30 mouse cellular contexts compared by ENCODE assay signal in genomic region chr4:106676749-106677148, GRCm38 (mm10). TPM values are rescaled to one million over a fixed set of nuclear protein-coding genes. Genes with fewer than 3 reads are reported as not detected.
DNase-seq lines count a peak whose midpoint lies in the region; ATAC-seq and TF ChIP-seq lines count a peak whose summit lies in the region.
"Had no signal": no experiment of that assay in that cellular context is flagged by ENCODE, and none has a peak within 500 bp of the region (broad histone marks: within the 10 kb centered on the region; RNA-seq: fewer than 3 reads in every experiment).

No protein-coding gene starts in this region.

- H3K9ac ChIP-seq in kidney, embryonic 15.5 days, result no peak overlapping the region
- no peak overlapping the region for H3K9ac ChIP-seq in liver, adult 2 months (ENCODE audit: low read depth, low read length)
- H3K9ac ChIP-seq: embryonic facial prominence, embryonic 13.5 days; forebrain, embryonic 12.5 days; forebrain, embryonic 15.5 days; hindbrain, embryonic 13.5 days had no signal

- TF ChIP-seq POLR2A in kidney, adult 2 months (IDR thresholded peaks at IDR 0.05; ENCODE audit: low read depth, low read length), result no peak
- TF ChIP-seq POLR2A in liver, adult 2 months (IDR thresholded peaks at IDR 0.05; ENCODE audit: extremely low read depth, insufficient read depth, low read length), result no peak

- H3K4me2 ChIP-seq in kidney, embryonic 15.5 days, result no peak overlapping the region
- H3K4me2 ChIP-seq: embryonic facial prominence, embryonic 13.5 days; forebrain, embryonic 12.5 days; forebrain, embryonic 15.5 days; heart, embryonic 11.5 days; hindbrain, embryonic 13.5 days had no signal

- no peaks in the 10 kb centered on the region for H3K79me2 ChIP-seq in liver, adult 2 months (ENCODE audit: control insufficient read depth, insufficient read depth, low read length)

- intact Hi-C loops in heart, postnatal 25 days (cut with DNase I), result loop anchor here (10.0 kb wide), 1 partner anchor 498 kb away; the partner anchor contains the start of genes Tceanc2 and Tmem59

- H3K4me1 ChIP-seq in kidney, adult 2 months (ENCODE audit: control insufficient read depth, insufficient read depth, low read length), result 0 out of 2 replicates have a peak, but pooled peaks cover 2% of the 10 kb centered on the region
- H3K4me1 ChIP-seq in kidney, embryonic 15.5 days, result peaks cover 11% of the 10 kb centered on the region
- peaks cover 3% of the 10 kb centered on the region for H3K4me1 ChIP-seq in liver, adult 2 months (ENCODE audit: control insufficient read depth, insufficient read depth, low read length)

- no peaks in the 10 kb centered on the region for H3K27me3 ChIP-seq in kidney, adult 2 months (replicated peaks; ENCODE audit: control insufficient read depth, insufficient read depth, low read length)
- no peaks in the 10 kb centered on the region for H3K27me3 ChIP-seq in kidney, embryonic 15.5 days
- no peaks in the 10 kb centered on the region for H3K27me3 ChIP-seq in liver, adult 2 months (ENCODE audit: control insufficient read depth, insufficient read depth, low read length)
- H3K27me3 ChIP-seq: embryonic facial prominence, embryonic 13.5 days; forebrain, embryonic 12.5 days; forebrain, embryonic 15.5 days; hindbrain, embryonic 13.5 days had no signal

- no peak for ATAC-seq in kidney, embryonic 15.5 days (replicated peaks; ENCODE audit: low FRiP score)
- ATAC-seq: activated CD4-positive, CD25-positive, alpha-beta regulatory T cell, adult 4 months; forebrain, embryonic 15.5 days had no signal

- H3K27ac ChIP-seq in kidney, adult 2 months (ENCODE audit: insufficient read depth, low read depth, low read length), result no peak overlapping the region
- no peak overlapping the region for H3K27ac ChIP-seq in kidney, embryonic 15.5 days
- H3K27ac ChIP-seq in liver, adult 2 months (replicated peaks; ENCODE audit: insufficient read depth, low read depth, low read length), result no peak overlapping the region
- H3K27ac ChIP-seq: embryonic facial prominence, embryonic 10.5 days; embryonic facial prominence, embryonic 13.5 days; forebrain, embryonic 12.5 days; forebrain, embryonic 15.5 days; hindbrain, embryonic 10.5 days; hindbrain, embryonic 13.5 days had no signal

- H3K36me3 ChIP-seq in kidney, adult 2 months (ENCODE audit: control insufficient read depth, insufficient read depth, low read length), result peaks cover 4% of the 10 kb centered on the region
- H3K36me3 ChIP-seq in kidney, embryonic 15.5 days, result peaks cover 53% of the 10 kb centered on the region
- peaks cover 22% of the 10 kb centered on the region for H3K36me3 ChIP-seq in liver, adult 2 months (ENCODE audit: control insufficient read depth, insufficient read depth, low read length)

- DNase-seq in heart, adult 11 months, result peak; percentile 79
- DNase-seq in heart, postnatal 25 days (ENCODE audit: low spot score), result no peak
- DNase-seq in kidney, adult 2 months, result peak; percentile 76
- DNase-seq in liver, adult 2 months (ENCODE audit: extremely low read depth, low read depth, low spot score), result peak; percentile 22
- no peak for DNase-seq in liver
- no peak for DNase-seq in layer of hippocampus, adult 11-12 months (ENCODE audit: low spot score)
- DNase-seq: adrenal gland, adult 8-10 months; adrenal gland, postnatal 25 days; cerebellum, adult 11-12 months; cerebellum, adult 8-10 months; cerebellum, postnatal 10 days; cerebellum, postnatal 36 days; embryo, embryonic 11 days; gastrocnemius, postnatal 10 days; gastrocnemius, postnatal 36 days; heart, postnatal 36 days had no signal

- no peaks in the 10 kb centered on the region for H3K9me3 ChIP-seq in kidney, embryonic 15.5 days (replicated peaks)
- H3K9me3 ChIP-seq: embryonic facial prominence, embryonic 10.5 days; embryonic facial prominence, embryonic 13.5 days; forebrain, embryonic 12.5 days; forebrain, embryonic 15.5 days; hindbrain, embryonic 10.5 days; hindbrain, embryonic 13.5 days had no signal

- H3K4me3 ChIP-seq in kidney, adult 2 months (ENCODE audit: insufficient read depth, low read depth, low read length), result no peak overlapping the region
- no peak overlapping the region for H3K4me3 ChIP-seq in kidney, embryonic 15.5 days (replicated peaks)
- H3K4me3 ChIP-seq in liver, adult 2 months (ENCODE audit: insufficient read depth, low read depth, low read length), result no peak overlapping the region
- H3K4me3 ChIP-seq: embryonic facial prominence, embryonic 10.5 days; embryonic facial prominence, embryonic 13.5 days; forebrain, embryonic 12.5 days; forebrain, embryonic 15.5 days; hindbrain, embryonic 10.5 days; hindbrain, embryonic 13.5 days had no signal

- 56% methylated on average over 5 of the region's 5 CpGs for WGBS in kidney, adult 2 months
- 82% methylated on average over 5 of the region's 5 CpGs for WGBS in kidney, embryonic 15.5 days
- 64% methylated on average over 5 of the region's 5 CpGs for WGBS in liver, adult 2 months

- no peak for TF ChIP-seq CTCF in kidney, adult 2 months (conservative IDR thresholded peaks at IDR 0.05; ENCODE audit: insufficient read depth, insufficient read length, low read depth, low read length)
- no peak for TF ChIP-seq CTCF in liver, adult 2 months (IDR thresholded peaks at IDR 0.05; ENCODE audit: low read depth, low read length)

RNA-seq across cellular contexts. Expression of gene Ttc4, which starts 2.0 kb away (rescaled TPM):
- total RNA-seq in heart, postnatal 25 days (2021), result 10 to 100 TPM; 17.0 to 17.3 TPM
- polyA plus RNA-seq in kidney, adult 2 months (2012; rRNA removed), result 41.3 and 50.4 TPM in 2 replicates
- 98.1 and 104 TPM in 2 replicates for polyA plus RNA-seq in kidney, embryonic 15.5 days (2015; fragmentation: Nextera tagmentation; extraction: Ambion mirVana)
- 22.4 and 23.4 TPM in 2 replicates for total RNA-seq in liver, adult 2 months (2014; rRNA removed)
- polyA plus RNA-seq in liver, adult 2 months (2012; rRNA removed), result 21.2 and 24.2 TPM in 2 replicates

RNA-seq across cellular contexts. Expression of gene Pars2, which starts 25.9 kb away (rescaled TPM):
- 1 to 10 TPM; 4.2 to 5.6 TPM for total RNA-seq in heart, postnatal 25 days (2021)
- polyA plus RNA-seq in kidney, adult 2 months (2012; rRNA removed), result 9.6 and 10.6 TPM in 2 replicates
- 13.4 and 14.8 TPM in 2 replicates for polyA plus RNA-seq in kidney, embryonic 15.5 days (2015; fragmentation: Nextera tagmentation; extraction: Ambion mirVana)
- 2.5 and 4.6 TPM in 2 replicates for total RNA-seq in liver, adult 2 months (2014; rRNA removed)
- 4.1 and 5.4 TPM in 2 replicates for polyA plus RNA-seq in liver, adult 2 months (2012; rRNA removed)

RNA-seq across cellular contexts. Expression of gene Mroh7, which starts 54.0 kb away (rescaled TPM):
- under 1 TPM; 0.08 to 0.22 TPM for total RNA-seq in heart, postnatal 25 days (2021)
- 9.2 and 9.7 TPM in 2 replicates for polyA plus RNA-seq in kidney, adult 2 months (2012; rRNA removed)
- polyA plus RNA-seq in kidney, embryonic 15.5 days (2015; fragmentation: Nextera tagmentation; extraction: Ambion mirVana), result 0.52 and 0.57 TPM in 2 replicates
- total RNA-seq in liver, adult 2 months (2014; rRNA removed), result under 0.01 and 0.27 TPM in 2 replicates
- 0.27 and 0.69 TPM in 2 replicates for polyA plus RNA-seq in liver, adult 2 months (2012; rRNA removed)
- total RNA-seq: granulocyte monocyte progenitor cell, adult 5-6 weeks had no signal
- polyA plus RNA-seq: activated CD4-positive, CD25-positive, alpha-beta regulatory T cell, adult 4 months; erythroblast, embryonic 14.5 days; hindbrain, embryonic 10.5 days had no signal

RNA-seq across cellular contexts. Expression of gene Ttc22, which starts 54.5 kb away (rescaled TPM):
- total RNA-seq in heart, postnatal 25 days (2021), result under 1 TPM in 1 of 2 experiments, not detected in 1; 0.08 TPM
- 4.6 and 6.1 TPM in 2 replicates for polyA plus RNA-seq in kidney, adult 2 months (2012; rRNA removed)
- polyA plus RNA-seq in kidney, embryonic 15.5 days (2015; fragmentation: Nextera tagmentation; extraction: Ambion mirVana), result 5.8 and 6.0 TPM in 2 replicates
- 0.09 TPM in 1 of 2 replicates, not detected in the other for total RNA-seq in liver, adult 2 months (2014; rRNA removed)
- polyA plus RNA-seq in liver, adult 2 months (2012; rRNA removed), result not detected in 2 replicates
- total RNA-seq: adrenal gland, postnatal 25 days; gastrocnemius, postnatal 36 days; granulocyte monocyte progenitor cell, adult 5-6 weeks; heart, postnatal 36 days had no signal
- polyA plus RNA-seq: activated CD4-positive, CD25-positive, alpha-beta regulatory T cell, adult 4 months; embryonic facial prominence, embryonic 10.5 days; erythroblast, embryonic 14.5 days; hindbrain, embryonic 10.5 days had no signal

RNA-seq across cellular contexts. Expression of gene Fam151a, which starts 56.9 kb away (rescaled TPM):
- total RNA-seq in heart, postnatal 25 days (2021), result under 1 TPM; 0.39 to 0.64 TPM
- 265 and 295 TPM in 2 replicates for polyA plus RNA-seq in kidney, adult 2 months (2012; rRNA removed)
- 5.3 and 5.7 TPM in 2 replicates for polyA plus RNA-seq in kidney, embryonic 15.5 days (2015; fragmentation: Nextera tagmentation; extraction: Ambion mirVana)
- total RNA-seq in liver, adult 2 months (2014; rRNA removed), result 0.07 TPM in 1 of 2 replicates, not detected in the other
- not detected in 2 replicates for polyA plus RNA-seq in liver, adult 2 months (2012; rRNA removed)
- total RNA-seq: gastrocnemius, adult 18-20 months; gastrocnemius, postnatal 10 days; gastrocnemius, postnatal 36 days; granulocyte monocyte progenitor cell, adult 5-6 weeks had no signal
- polyA plus RNA-seq: activated CD4-positive, CD25-positive, alpha-beta regulatory T cell, adult 4 months; brain, embryonic 14.5 days; embryonic facial prominence, embryonic 13.5 days; erythroblast, embryonic 14.5 days; forebrain, embryonic 12.5 days; forebrain, embryonic 15.5 days; heart, embryonic 11.5 days; heart, postnatal 0 days; hindbrain, embryonic 10.5 days; hindbrain, embryonic 13.5 days had no signal

Comparison
In these comparisons a context has a peak if more than half of its experiments do, and no peak if none do; other contexts are left out.
1. DNase-seq: peak in heart, adult 11 months (single experiment), kidney, adult 2 months (single experiment) and liver, adult 2 months (single experiment); none in heart, postnatal 25 days (single experiment), liver (single experiment) and layer of hippocampus, adult 11-12 months (single experiment).